Mouse (Mus musculus) brain, embryonic 18.5 days (tissue): Measurements from ENCODE around the gene Tgfbi.

ENCODE experiments used
- DNase-seq: peaks from one replicate; pipeline ENCODE4 v3.0.0-alpha.2; 2012; ENCODE audit warnings: low read depth, low spot score

Tgfbi gene

GRCm38 (mm10) chr13:56609103-56609856 lies at the start of gene Tgfbi:
TSS of gene Tgfbi (plus strand) at chr13:56609523.
- no peak for DNase-seq

DNA sequence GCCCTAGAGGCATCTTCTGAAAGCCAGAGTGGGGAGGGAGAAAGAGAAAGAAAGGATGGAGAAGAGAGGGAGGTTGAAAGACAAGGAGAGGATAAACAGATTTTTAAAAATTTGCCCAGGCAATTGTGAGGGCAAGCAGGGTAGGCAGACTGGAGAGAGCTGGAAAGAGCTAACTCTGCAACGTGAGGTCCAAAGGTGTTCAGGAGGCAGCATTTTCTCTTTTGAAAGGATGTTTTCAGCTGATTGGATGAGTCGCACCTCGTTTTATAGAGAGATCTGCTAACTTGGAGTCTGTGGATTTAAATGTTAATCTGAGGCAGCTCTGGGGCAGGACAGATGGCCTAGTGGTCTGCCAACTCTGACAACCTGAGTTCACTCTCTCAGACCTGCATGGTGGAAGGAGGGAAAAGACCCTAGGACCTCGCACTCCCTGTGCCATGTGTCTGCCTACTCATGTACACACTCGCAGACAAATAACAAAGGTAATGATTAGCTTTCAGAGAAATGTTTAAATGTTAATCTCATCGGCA lies 49.4 kb upstream of the Tgfbi start:
- no peak for DNase-seq

DNA sequence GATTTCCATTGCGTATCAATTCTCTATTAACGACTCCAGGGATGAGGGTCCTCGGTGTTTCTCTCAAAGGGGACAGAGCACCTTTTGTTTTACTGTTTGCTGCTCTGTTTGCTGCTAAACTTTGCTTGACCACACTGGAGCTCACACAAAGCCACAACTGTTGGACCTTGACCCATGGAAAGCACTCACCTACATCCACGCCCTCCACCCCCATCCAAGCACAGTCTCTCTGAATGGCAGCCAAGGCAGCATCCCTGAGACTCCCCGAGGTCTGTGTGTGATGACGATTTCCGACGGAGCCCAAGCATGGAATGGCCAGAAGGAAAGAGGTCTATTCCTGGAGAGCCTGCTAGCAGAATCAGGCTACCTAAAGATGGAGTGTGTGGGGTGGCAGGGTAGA lies 48.2 kb upstream of the Tgfbi start:
- no peak for DNase-seq

DNA sequence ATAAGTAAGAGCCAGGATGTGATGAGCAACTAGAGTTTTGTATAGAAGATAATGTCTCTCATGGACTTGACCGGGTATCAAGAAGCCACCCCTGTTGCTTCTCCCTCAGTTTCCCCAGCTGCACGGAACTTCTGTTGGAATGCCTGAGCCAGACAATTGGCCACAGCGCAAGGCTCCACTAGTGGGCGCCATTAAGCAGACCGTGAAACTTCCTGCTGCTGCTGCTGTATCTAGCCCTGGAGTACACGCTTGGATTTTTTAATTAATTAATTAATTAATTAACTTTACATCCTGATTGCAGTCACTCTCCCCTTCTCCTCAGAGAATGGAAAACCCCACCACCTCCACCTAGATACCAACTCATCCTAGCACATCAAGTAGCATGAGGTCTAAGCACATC lies 46.2 kb upstream of the Tgfbi start:
- no peak for DNase-seq

DNA sequence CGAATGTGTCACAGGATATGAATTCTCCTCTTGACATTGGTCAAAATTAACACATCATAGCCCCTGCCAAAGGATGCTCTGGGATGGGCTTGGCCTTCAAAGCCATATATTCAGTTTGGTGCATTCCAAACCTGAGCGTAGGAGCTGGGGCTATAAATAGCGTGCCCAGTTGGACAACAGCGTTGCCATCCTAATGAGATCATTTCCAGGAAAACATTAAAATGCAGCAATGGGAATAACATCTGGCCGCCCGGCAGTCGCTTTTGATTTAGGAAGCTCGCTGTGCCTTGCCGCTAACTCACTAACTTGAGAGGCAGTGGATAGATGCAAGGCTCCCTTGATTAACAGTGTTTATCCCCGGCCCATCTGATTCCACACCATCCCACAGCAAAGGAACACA lies 43.0 kb upstream of the Tgfbi start:
- DNase-seq, result no peak

DNA sequence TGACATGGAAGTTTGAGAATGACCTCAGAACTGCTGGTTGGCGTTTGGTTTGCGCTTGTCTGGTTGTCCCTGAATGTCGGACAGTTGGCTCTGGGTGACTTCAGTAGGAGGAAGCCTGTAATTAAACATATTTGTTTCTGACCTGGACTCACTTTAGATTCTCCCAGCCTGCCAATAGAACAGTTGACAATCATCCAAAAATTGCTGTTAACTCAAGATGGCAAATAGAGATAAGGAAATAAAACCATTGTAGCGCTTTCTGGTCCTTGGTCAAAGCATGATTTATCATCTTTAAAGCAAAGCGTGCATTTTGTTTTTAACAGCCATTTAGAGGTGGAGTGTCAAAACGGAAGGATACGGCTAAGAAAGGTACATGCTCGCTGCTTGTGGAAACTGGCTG lies 37.7 kb upstream of the Tgfbi start:
- DNase-seq, result no peak

GRCm38 (mm10) chr13:56575074-56575473 lies 34.2 kb upstream of the Tgfbi start:
- no peak for DNase-seq

DNA sequence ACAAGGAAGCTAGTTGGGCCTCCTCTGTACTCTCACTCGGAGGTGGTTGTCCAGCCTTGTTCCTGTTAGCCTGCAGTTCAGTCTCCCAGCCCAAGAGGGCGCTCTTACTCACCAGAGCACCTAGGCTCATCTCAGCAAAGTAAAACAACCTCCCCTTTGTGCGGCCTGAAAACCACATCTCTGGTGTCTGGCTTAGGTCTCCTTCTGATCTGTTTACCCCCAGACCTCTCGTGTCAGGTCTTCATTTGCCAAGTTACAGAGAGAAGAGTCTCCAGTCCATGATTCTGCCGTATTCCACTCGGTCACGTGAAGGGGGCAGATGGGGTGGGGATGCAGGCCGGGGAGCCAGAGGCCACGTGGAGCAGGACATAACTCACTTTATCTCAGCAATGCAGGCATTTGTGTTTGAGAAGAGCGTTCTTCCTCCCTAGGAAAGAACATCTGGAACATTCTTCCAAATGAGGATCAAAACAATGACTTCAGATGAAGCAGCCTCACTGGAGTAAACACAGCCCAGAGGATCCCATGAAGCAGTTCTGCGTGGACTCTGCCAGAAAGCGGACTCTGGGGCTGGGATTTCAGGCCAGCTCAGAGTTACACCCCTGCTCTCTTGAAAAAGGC lies 33.5 kb upstream of the Tgfbi start:
- no peak for DNase-seq

DNA sequence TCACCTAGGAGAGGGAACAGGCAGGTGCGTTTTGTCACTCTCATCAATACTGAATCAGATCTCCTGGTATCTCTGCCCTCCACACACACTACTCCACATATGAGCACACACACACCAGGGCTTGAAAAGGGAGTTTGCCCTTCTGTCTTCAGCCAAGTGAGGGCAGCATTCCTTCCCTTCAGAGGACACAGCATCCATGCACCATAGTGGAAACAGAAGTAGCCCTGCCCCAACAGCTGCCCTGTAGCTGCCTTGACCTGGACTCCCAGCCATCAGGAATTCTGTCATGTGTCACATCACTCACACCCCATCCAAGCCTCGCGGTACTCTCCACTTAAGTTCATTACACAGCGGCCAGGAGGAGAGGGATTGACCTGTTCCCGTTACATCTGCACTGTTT lies 31.2 kb upstream of the Tgfbi start:
- no peak for DNase-seq

GRCm38 (mm10) chr13:56580450-56580849 lies 28.9 kb upstream of the Tgfbi start:
- DNase-seq, result no peak

- no peak for DNase-seq
Measured at GRCm38 (mm10) chr13:56581512-56581911, 27.8 kb upstream of the Tgfbi start.

DNA sequence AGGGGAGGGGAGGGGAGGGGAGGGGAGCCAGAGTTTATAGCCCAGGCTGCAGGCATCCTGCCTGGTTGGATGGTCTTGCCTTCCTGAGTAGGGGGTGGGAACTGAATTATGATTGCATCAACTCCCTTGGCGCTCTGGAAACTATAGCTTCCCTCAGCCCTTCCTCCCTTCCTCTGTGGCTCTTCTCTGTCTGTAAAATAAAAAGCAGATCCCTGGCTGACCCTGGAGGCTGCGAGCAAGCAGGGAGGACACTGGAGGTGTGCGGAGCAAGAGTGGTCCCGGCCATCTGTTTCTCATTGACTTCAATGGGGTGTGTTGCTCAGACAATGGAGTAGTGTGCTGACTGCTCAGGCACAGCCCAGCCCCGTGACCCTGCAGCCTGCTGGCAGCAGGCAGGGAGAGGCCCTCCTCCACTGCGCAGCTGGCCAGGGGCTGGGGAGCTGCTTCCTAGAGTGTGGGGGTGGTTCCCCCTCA lies 27.3 kb upstream of the Tgfbi start:
- no peak for DNase-seq

- DNase-seq, result no peak
Measured at GRCm38 (mm10) chr13:56582720-56583119, 26.6 kb upstream of the Tgfbi start.

DNA sequence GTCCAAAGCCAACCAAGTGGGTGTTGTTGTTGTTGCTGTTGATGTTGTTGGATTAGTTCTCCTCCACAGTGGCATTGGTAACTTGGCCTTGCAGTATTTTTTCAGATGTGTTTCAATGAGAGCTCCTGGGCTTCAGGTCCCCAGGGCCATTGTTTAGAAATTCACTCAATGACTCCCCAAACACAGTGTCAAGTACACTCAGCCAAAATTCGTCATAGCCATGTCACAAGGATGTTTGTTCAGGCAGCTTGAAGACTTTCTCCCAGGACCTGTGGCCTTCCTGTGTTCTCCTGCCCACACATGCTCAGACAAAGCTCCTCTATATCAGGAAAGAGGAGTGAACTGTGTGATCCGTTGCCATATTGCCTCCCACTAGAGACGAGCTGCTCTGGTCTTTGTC lies 23.3 kb upstream of the Tgfbi start:
- no peak for DNase-seq

DNA sequence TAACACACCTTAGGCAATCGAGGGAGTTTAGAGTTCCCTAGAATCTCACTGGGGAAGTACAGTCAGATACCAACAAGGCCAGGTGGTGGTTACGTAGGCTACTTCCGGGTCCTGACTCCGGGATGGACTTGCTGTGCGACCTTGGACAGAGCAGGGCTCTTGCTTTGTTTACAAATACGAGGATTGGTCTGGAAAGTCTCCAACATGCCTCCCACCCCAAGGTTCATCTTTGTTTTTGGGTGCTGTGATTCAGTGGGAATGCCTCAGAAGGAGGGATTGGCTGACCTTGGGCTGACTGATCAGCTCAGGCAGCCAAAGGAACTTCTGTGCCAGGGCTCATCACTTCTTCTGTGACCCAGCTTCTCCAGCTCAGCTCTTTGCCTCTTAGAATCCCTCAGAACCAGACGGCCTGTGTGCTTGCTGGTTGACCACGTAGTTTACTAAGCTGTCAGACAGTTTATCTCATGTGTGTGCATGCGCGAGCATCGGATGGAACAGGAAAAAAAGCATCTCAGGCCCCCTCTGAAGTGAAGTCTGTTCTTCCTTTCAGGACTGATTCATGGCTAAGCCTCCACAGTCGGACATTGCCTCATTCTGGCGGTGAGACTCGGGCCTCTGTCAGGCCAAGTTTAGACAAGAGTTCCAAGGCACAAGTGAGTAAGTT lies 20.7 kb upstream of the Tgfbi start:
- DNase-seq, result no peak

DNA sequence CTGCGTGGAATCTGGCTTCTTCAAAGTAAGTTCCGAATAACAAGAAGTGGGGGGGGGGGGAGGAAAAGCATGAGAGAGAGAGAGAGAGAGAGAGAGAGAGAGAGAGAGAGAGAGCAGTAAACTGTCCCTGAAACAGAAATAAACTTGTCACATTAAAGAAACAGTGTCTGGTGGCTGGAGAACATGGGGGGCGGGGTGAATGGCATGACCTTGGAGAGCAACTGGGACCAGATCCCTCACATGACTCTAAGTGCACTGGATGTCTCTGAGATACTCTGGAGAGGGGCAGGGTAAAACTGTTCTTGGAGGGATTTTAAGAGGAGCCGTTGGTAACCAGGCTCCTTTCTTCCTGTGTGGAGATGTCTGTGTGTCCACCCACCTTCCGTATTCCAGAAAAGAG lies 19.1 kb upstream of the Tgfbi start:
- DNase-seq, result no peak

- no peak for DNase-seq
Measured at GRCm38 (mm10) chr13:56591191-56591590, 18.1 kb upstream of the Tgfbi start.

- DNase-seq, result no peak
Measured at GRCm38 (mm10) chr13:56591939-56592338, 17.4 kb upstream of the Tgfbi start.

GRCm38 (mm10) chr13:56593196-56593595 lies 16.1 kb upstream of the Tgfbi start:
- no peak for DNase-seq

DNA sequence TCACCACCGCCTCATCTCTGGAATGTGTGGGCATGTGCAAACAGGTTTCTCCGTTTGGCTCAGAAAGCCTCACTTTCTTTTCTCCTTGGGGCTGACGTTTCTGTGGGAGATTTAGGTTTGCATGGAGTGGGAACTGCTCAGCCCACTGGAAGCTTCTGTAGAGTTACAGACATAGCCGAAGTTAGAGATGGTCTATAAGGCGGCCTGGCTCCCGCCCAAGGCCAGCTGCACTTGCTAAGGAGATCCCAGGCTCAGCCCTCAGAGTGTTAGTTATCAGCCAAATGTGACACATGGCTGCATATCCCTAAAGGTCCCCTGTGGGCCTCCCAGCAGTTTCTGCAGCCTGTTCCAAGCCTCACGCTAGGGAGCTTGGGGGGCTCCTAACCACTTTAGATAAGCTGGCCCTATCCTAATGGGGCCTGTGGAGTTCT lies 15.3 kb upstream of the Tgfbi start:
- no peak for DNase-seq

DNA sequence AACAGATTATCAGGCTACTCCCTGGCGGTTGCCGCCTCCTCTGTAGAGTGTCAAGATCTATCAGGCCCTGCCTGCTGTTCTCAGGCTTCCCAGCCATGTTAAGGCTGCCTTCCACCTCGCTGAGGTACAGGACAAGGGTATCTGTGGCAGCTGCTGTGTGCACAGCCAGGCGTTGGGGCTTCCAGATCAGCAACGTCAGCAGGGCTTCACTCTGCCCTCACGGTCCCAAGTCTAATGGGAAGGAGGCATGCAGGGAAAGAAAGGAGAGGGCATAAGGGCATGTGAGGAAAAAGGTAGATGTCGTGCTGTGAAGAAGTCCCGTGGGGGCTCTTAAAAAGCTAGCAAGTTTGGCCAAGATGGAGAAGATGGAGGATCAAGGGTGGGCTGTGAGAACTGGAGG lies 14.1 kb upstream of the Tgfbi start:
- no peak for DNase-seq

GRCm38 (mm10) chr13:56597296-56597695 lies 12.0 kb upstream of the Tgfbi start:
- no peak for DNase-seq
